Mouse (Mus musculus) layer of hippocampus, postnatal 36 days (tissue): ENCODE data around the gene Abcc5. TPM values are rescaled to one million over a fixed set of nuclear protein-coding genes. Genes with fewer than 3 reads are reported as not detected.
"Not testable (repeated sequence)": the region's sequence is repeated elsewhere in the genome, so short reads cannot be mapped to it uniquely, and the experiment has no call there.

Source experiments
- DNase-seq, 2 experiments: peaks; one replicate each; pipeline ENCODE4 v3.0.0; 2022
- total RNA-seq, 2 experiments: library from RNA; stranded (reverse); gene quantifications; 2 replicates each; pipeline ENCODE4 v1.2.3; 2021

Gene Abcc5
- total RNA-seq, 2 experiments from 2014 or later, result 237 to 252 TPM

- no peak for DNase-seq
Observed at GRCm38 (mm10) chr16:20422938-20423730, 3.1 kb downstream of the Abcc5 start.

- DNase-seq, result no peak
Observed at GRCm38 (mm10) chr16:20418054-20418453, 8.1 kb downstream of the Abcc5 start.

DNA sequence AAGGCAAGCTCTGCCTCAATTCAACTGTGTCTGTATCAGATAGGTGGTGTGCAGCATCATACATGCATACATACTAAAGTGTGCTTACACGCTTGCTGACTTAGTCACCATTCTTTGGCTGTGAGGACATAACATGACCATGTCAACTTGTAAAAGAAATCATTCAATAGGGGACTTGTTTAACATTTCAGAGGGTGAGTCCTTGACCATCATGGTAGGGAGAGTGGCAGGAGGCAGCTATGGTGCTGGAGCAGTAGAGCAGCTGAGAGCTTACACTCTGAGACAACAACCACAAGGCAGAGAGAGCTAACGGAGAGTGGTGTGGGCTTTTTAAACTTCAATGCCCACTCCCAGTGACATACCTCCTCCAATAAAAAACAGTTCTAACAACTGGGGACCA, 9.9 kb downstream of the Abcc5 start:
- no peak for DNase-seq

DNA sequence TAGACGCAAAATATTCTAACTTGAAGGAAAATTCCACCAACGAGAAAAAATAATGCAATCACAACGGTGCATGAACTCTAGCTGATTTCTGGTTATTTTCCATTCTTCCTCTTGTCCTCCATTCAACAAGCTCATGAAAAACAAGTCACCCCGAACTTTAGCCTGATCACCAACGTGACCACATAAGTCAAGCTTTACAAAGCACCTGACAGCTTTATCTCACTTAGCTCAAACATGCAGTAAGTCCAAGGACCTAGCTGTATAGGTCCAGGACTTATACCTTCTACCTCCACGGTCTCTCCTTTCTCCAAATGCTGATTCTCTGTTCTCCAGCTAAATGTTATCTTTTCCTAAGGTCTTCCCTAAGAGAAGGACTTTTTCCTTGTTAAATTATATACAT, 10.4 kb downstream of the Abcc5 start:
- DNase-seq, result no peak

DNA sequence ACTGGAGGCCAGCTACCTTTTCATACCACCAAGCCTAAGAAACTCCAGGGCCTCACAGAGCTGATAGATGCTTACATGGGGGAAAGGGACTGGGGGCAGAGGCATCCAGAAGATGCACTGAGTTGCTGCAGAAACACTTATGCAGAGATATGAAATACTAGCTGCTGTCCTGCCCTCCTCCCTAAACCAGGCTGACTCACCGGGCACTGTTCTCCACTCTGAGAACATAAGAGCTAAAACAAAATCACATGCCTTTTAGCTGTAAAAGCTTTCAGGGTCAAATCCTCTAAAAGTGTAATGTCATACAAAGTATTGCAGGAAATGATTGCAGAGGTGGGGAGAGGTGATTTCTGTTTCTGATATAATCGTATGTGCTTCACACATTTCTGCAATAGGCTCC, 11.0 kb downstream of the Abcc5 start:
- DNase-seq, result no peak

DNA sequence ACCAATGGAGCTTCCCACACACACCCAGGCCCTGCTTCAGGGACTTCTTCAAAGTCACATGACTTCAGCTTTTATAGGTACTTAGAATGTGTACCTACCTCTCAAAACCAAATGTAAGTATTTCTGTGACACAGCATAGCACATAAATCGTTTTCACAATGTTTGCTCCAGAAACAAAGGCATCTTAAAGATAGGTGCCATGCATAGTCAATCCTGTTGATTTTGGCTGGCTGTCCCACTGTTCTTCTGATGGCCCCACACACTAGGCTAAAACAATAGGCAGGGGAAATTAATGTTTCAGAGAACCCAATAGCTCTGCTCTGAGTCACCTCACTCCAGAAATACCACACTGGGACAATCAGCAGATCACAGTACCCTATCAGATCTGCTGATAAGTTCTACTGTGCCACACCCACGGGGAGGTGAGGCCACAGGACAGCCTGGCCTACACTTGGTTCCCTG, 12.3 kb downstream of the Abcc5 start:
- DNase-seq, result no peak

- no peak for DNase-seq
Observed at GRCm38 (mm10) chr16:20411958-20412570, 14.1 kb downstream of the Abcc5 start.

GRCm38 (mm10) chr16:20405335-20405734, 20.9 kb downstream of the Abcc5 start:
- DNase-seq, result no peak

GRCm38 (mm10) chr16:20403327-20403726, 22.9 kb downstream of the Abcc5 start:
- no peak for DNase-seq

GRCm38 (mm10) chr16:20401592-20401991, 24.6 kb downstream of the Abcc5 start:
- DNase-seq, result no peak

GRCm38 (mm10) chr16:20400707-20401591, 25.2 kb downstream of the Abcc5 start:
- no peak for DNase-seq

DNA sequence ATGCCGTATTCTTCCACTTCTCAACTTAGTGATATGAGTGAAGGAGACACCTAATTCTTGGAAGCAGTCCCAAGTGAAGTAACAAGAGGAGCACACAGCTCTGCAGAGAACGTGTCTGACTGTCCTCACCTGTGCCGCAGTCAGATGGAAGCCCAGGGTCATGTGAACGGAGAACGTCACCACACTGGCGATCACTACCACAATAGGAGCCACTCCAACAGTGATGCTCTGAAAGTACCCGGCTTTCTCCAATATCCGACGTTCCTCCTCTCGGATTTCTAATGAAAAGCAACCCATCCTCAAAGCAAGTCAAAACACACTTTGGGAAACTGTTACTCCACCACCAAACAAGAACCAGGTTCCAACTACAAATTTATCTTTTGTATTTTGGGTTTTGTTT, 29.3 kb downstream of the Abcc5 start:
- DNase-seq, result no peak

- DNase-seq, result no peak
Observed at GRCm38 (mm10) chr16:20395216-20395907, 30.8 kb downstream of the Abcc5 start.

GRCm38 (mm10) chr16:20391753-20392152, 34.4 kb downstream of the Abcc5 start:
- no peak for DNase-seq

DNA sequence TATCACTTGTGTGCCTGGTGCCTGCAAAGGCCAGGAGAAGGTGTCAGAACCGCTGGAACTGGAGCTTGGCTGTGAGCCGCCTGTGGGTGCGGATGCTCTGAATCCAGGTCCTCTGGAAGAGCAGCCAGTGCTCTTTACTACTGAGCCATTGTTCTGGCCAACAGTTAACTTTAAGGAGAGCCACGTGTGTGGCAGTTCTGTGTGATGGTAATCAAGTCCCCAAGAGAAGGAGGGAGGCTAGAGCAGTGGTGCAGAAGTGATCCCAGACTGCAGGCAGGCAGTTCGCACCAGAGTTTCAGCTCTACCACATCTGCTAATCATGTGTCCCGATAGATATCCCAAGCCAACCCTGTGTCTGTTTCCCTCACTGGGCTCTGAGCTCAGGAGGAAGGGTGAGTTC, 36.0 kb downstream of the Abcc5 start:
- no peak for DNase-seq

DNA sequence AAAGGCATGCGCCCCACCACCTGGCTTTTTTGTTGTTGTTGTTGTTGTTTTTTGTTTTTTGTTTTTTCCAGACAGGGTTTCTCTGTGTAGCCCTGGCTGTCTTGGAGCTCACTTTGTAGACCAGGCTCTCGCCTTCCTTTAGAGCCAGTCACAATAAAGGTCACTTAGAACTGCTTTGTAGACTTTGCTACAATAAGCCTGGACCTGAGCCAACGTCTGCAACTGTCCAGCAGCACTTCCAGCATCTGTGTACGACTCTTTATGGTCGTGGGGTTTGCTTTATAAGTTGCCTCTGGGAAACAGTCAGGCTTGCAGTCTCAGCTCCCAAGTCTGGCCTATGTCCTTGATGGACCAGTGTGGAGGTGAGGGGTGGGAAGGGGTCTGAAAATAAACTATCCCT, 45.2 kb downstream of the Abcc5 start:
- no peak for DNase-seq

- DNase-seq, result no peak
Observed at GRCm38 (mm10) chr16:20375341-20375740, 50.9 kb downstream of the Abcc5 start.

- DNase-seq, result no peak
Observed at GRCm38 (mm10) chr16:20371731-20372130, 54.5 kb downstream of the Abcc5 start.

DNA sequence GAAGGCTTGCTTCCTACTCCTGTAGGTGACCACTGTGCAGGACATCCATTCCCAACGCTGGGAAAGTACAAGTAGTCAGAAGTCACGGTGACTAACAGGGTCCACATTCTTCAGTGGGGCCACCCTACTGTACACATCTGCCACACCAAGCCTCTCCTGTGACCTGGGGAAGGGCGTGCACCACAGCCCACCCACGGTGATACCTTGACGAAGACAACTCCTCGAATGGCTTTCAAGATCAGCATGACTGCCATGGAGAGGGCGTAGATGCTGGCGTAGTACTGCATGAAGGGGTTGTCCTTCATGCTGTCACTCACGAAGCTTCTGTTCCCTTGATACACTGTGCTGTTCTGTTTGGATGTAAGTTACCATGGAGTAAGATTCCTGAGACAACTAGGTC, 58.0 kb downstream of the Abcc5 start:
- no peak for DNase-seq

- no peak for DNase-seq
Observed at GRCm38 (mm10) chr16:20362121-20362520, 64.1 kb downstream of the Abcc5 start.

DNA sequence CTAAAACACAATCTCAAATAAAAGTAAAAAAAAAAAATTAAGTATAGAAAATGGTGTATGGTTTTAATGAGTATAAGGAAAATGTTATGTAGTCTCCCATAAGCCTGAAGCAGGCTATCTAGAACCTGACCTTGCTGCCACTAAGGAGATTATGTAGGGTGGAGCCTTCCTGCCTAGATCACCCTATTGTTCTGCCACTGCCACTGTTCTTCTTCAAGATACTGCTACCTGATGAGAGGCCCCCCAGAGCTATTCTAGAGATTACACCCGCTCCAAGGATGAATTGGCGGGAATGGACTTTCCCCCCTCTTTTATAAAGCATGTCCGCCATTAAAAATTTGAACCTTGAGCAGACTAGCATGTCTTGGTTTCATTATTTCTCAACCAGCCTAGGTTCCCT, 64.7 kb downstream of the Abcc5 start:
- not testable (repeated sequence) for DNase-seq

GRCm38 (mm10) chr16:20359643-20360295, 66.4 kb downstream of the Abcc5 start:
- no peak for DNase-seq
